Mouse (Mus musculus) neural tube, embryonic 14.5 days (tissue): ENCODE results near the gene Sc5d. TPM values are rescaled to one million over a fixed set of nuclear protein-coding genes. Genes with fewer than 3 reads are reported as not detected.

Source experiments
- ATAC-seq: fragments of 200-750 bp; cut with Nextera tagmentation; 2 replicates; pipeline ENCODE4 v1.8.0; 2017; ENCODE audit warnings: low read depth, mild to moderate bottlenecking, moderate TSS enrichment, moderate library complexity
- H3K27ac ChIP-seq: fragments of 300-500 bp; sonication (generic); 2 replicates; pipeline ENCODE4 v1.5.1; 2014; ENCODE audit warnings: low read depth, mild to moderate bottlenecking, control low read depth, low read length, moderate library complexity, mixed read lengths
- H3K27me3 ChIP-seq: fragments of 300-500 bp; sonication (generic); 2 replicates; pipeline ENCODE4 v1.6.1; 2014; ENCODE audit warnings: low read length; ENCODE audit not compliant: control insufficient read depth, insufficient read depth
- H3K36me3 ChIP-seq: fragments of 300-500 bp; sonication (generic); 2 replicates; pipeline ENCODE4 v1.6.1; 2014; ENCODE audit warnings: low read length, mixed read lengths; ENCODE audit not compliant: control insufficient read depth, insufficient read depth
- H3K4me1 ChIP-seq: fragments of 300-500 bp; sonication (generic); 2 replicates; pipeline ENCODE4 v1.6.1; 2014; ENCODE audit warnings: low read length; ENCODE audit not compliant: control insufficient read depth, insufficient read depth
- H3K4me2 ChIP-seq: fragments of 300-500 bp; sonication (generic); 2 replicates; pipeline ENCODE4 v1.6.1; 2014; ENCODE audit warnings: mild to moderate bottlenecking, low read depth, low read length, control low read depth
- H3K4me3 ChIP-seq: fragments of 300-500 bp; sonication (generic); 2 replicates; pipeline ENCODE4 v1.5.1; 2014; ENCODE audit warnings: low read depth, low read length, control low read depth, mixed read lengths
- H3K9ac ChIP-seq: fragments of 300-500 bp; sonication (generic); replicated peaks from 2 replicates; pipeline ENCODE4 v1.6.1; 2014; ENCODE audit warnings: low read depth, mild to moderate bottlenecking, control low read depth, low read length, mixed read lengths
- H3K9me3 ChIP-seq: fragments of 300-500 bp; sonication (generic); 2 replicates; pipeline ENCODE4 v1.6.1; 2016; ENCODE audit warnings: low read length; ENCODE audit not compliant: control insufficient read depth
- WGBS: fragments of 180-500 bp; shearing (Covaris S2); extraction: QIAGEN DNeasy Blood & Tissue Kit; methylation state at CpG from one replicate; pipeline ENCODE4 v1.1.7; 2014; 5-methylcytosine and 5-hydroxymethylcytosine counted together
- polyA plus RNA-seq: library from polyadenylated mRNA; unstranded; fragments of >200 nt; fragmentation: Nextera tagmentation; extraction: Ambion mirVana; gene quantifications from 2 replicates; pipeline ENCODE4 v1.2.1, GENCODE M21; 2014

Gene Sc5d
- polyA plus RNA-seq, 1 experiment from 2014 or later, result 88.1 TPM

DNA sequence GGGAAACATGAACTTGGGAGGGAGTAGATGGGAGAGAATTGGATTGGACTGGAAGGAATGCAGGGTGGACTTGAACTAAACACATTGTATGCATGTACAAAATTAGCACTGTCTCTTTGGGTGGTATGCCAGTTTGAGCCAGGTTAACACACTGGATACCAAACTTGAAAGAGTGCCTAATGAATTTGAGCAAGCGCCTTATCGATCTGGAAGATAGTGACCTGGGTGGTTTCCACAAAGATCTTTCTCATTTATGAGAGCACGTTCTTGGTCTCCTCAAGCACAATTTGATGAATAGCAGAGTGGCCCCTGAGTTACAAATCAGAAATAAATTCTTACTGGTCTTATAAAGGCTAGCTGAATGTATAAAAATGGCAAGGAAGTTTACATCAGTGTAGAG lies 6.6 kb upstream of the Sc5d start:
- no peak overlapping the region for H3K27ac ChIP-seq
- H3K9me3 ChIP-seq, result no peaks in the 10 kb centered on the region
- 95% methylated on average over 3 of the region's 3 CpGs for WGBS
- ATAC-seq, result no peak
- H3K4me2 ChIP-seq, result no peak overlapping the region
- no peaks in the 10 kb centered on the region for H3K27me3 ChIP-seq
- no peaks in the 10 kb centered on the region for H3K36me3 ChIP-seq
- no peak overlapping the region for H3K4me3 ChIP-seq
- no peaks in the 10 kb centered on the region for H3K4me1 ChIP-seq
- H3K9ac ChIP-seq, result no peak overlapping the region

DNA sequence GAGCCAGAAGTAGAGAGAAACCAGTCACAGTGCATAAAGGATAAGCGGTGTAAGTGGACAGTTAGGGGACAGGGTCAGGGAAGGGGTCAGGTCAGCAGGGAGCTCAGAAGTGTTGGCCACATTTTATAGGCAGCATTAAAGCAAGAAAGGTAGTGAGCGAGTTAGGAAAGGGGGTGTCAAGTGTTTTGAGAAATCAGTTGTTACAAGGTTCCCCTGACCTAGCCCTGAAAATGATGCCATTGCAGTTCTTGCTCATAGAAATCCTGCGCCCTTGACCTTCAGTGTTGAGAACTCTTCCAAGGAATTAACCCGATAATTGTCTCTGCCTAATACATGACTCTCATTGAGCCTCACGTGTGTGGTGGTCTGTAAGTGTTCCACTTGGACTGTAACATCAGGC lies 6.0 kb upstream of the Sc5d start:
- WGBS, result 91% methylated on average over 5 of the region's 5 CpGs
- Histone ChIP-seq H3K4me1 (peaks cover 2% of the 10 kb centered on the region; the same call in 1 of the 2 replicates), H3K9ac (no peak overlapping the region), H3K9me3 (no peaks in the 10 kb centered on the region), H3K4me2 (no peak overlapping the region), H3K4me3 (no peak overlapping the region), H3K36me3 (no peaks in the 10 kb centered on the region), H3K27ac (no peak overlapping the region), H3K27me3 (no peaks in the 10 kb centered on the region)
- no peak for ATAC-seq

- H3K27me3 ChIP-seq, result no peaks in the 10 kb centered on the region
- peaks cover 9% of the 10 kb centered on the region; the same call in 1 of the 2 replicates for H3K4me1 ChIP-seq
- WGBS, result 90% methylated on average over 5 of the region's 5 CpGs
- no peaks in the 10 kb centered on the region for H3K9me3 ChIP-seq
- ATAC-seq, result no peak
- H3K9ac ChIP-seq, result no peak overlapping the region
- H3K4me3 ChIP-seq, result no peak overlapping the region
- no peak overlapping the region for H3K27ac ChIP-seq
- no peaks in the 10 kb centered on the region for H3K36me3 ChIP-seq
- H3K4me2 ChIP-seq, result no peak overlapping the region
Measured at GRCm38 (mm10) chr9:42268371-42268770, 4.3 kb upstream of the Sc5d start.

GRCm38 (mm10) chr9:42265309-42265708 lies 1.3 kb upstream of the Sc5d start:
- 84% methylated on average over 4 of the region's 4 CpGs for WGBS

DNA sequence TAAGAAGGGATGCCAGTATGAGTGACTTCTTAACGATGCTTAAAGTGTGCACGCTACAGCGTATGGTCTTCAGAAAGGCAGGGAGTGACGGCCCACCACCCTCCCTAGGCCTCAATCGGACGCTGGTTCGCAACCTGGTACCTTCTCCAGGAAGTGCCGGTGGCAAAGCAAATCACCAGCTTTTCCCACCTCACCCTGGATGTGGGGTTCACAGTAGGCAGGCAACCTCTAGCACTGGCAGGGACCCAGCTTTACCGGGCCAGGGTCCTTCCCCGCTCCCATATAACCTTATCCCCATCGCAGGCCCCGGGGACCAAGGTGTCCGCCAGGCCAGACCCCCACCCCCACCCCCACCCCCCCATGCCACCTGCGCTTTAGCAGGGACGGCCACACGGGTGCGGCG lies 346 bp downstream of the Sc5d start:
- WGBS, result under 1% methylated on average over 18 of the region's 18 CpGs
- Histone ChIP-seq H3K27me3 (no peaks in the 10 kb centered on the region), H3K4me3 (peak overlapping the region; percentile 75), H3K9ac (peak overlapping the region; percentile 83), H3K4me1 (peaks cover 20% of the 10 kb centered on the region), H3K27ac (peak overlapping the region; percentile 86), H3K36me3 (peaks cover 9% of the 10 kb centered on the region; the same call in 1 of the 2 replicates), H3K9me3 (no peaks in the 10 kb centered on the region), H3K4me2 (peak overlapping the region; percentile 44)
- ATAC-seq, result peak; percentile 57

More at GRCm38 (mm10) chr9:42265309-42265708, 1.3 kb upstream of the Sc5d start:
- Histone ChIP-seq H3K9ac (no peak overlapping the region), H3K27ac (no peak overlapping the region), H3K36me3 (no peaks in the 10 kb centered on the region), H3K4me1 (peaks cover 20% of the 10 kb centered on the region), H3K4me3 (no peak overlapping the region), H3K4me2 (no peak overlapping the region; the same call in 1 of the 2 replicates), H3K27me3 (no peaks in the 10 kb centered on the region), H3K9me3 (no peaks in the 10 kb centered on the region)
- no peak for ATAC-seq

DNA sequence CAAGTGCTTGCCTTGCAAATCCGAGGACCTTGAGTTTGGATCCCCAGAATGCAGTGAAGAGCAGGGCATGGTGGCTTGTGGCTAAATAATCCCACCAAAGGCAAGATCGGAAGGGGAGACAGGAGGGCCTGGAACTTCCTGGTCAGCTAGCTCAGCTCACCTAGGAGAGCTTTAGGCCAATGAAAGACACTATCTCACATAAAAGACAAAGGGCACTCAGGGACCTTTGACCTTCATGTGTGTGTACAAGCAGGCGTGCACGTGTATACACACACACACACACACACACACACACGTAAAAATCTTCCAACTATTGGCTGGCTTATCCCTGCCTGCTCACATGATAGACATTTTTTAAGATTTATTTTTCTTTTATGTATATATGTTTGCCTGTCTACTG lies 3.6 kb downstream of the Sc5d start:
- Histone ChIP-seq H3K27me3 (no peaks in the 10 kb centered on the region), H3K36me3 (peaks cover 42% of the 10 kb centered on the region), H3K27ac (no peak overlapping the region), H3K9me3 (no peaks in the 10 kb centered on the region), H3K4me1 (peaks cover 20% of the 10 kb centered on the region), H3K4me2 (no peak overlapping the region), H3K9ac (no peak overlapping the region), H3K4me3 (no peak overlapping the region)
- WGBS, result 90% methylated on average over 5 of the region's 5 CpGs
- no peak for ATAC-seq

DNA sequence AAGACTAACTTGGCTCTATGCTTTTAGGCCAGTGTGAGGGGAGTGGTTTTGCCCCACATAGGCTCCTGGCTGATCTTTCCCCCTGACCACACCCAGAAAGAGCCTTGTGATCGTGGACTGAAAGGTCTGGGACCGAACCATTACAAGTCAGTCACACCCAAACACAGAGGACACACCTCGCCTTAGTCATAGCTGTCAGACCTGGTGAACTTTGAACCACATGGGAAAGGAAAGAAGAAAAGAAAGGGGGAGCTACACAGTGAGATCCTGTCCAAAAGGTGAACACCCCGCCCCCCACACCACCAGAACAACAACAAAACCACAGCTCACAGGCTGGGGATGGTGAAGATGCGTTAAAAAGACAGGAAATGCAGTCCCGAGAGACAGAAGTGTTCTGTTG lies 14.9 kb downstream of the Sc5d start:
- Histone ChIP-seq H3K4me3 (no peak overlapping the region), H3K4me1 (no peaks in the 10 kb centered on the region), H3K36me3 (peaks cover 5% of the 10 kb centered on the region; the same call in 1 of the 2 replicates), H3K27me3 (no peaks in the 10 kb centered on the region), H3K9me3 (no peaks in the 10 kb centered on the region), H3K27ac (no peak overlapping the region), H3K4me2 (no peak overlapping the region), H3K9ac (no peak overlapping the region)
- no peak for ATAC-seq
- WGBS, result 89% methylated on average over 6 of the region's 6 CpGs

GRCm38 (mm10) chr9:42246688-42247087 lies 17.4 kb downstream of the Sc5d start:
- no peak overlapping the region for H3K4me2 ChIP-seq
- H3K27me3 ChIP-seq, result no peaks in the 10 kb centered on the region
- no peak overlapping the region for H3K4me3 ChIP-seq
- no peaks in the 10 kb centered on the region for H3K36me3 ChIP-seq
- no peak for ATAC-seq
- no peaks in the 10 kb centered on the region for H3K9me3 ChIP-seq
- WGBS, result 92% methylated on average over 6 of the region's 6 CpGs
- H3K9ac ChIP-seq, result no peak overlapping the region
- H3K27ac ChIP-seq, result no peak overlapping the region
- no peaks in the 10 kb centered on the region for H3K4me1 ChIP-seq

DNA sequence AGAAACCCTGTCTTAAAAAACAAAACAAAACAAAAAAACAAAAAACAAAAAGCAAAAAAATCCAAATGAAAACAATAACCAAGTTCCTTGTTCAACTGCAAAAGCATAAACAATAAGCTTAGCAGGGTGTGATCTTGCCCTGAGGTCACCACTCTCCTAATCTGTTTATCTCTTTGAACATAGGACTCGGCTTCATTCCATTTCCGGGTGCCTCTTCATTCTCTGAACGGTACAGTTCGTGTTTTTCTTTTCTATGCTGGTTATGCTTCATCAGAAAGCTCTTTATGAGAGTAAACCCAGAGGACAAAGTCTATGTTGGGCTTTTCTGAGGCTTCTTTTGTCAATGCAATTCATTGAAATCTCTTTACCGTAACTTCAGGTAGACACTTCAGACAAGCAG lies 19.9 kb downstream of the Sc5d start:
- no peak overlapping the region for H3K9ac ChIP-seq
- no peak overlapping the region for H3K27ac ChIP-seq
- peaks cover 5% of the 10 kb centered on the region; the same call in 1 of the 2 replicates for H3K4me1 ChIP-seq
- H3K36me3 ChIP-seq, result no peaks in the 10 kb centered on the region
- WGBS, result 88% methylated on average over 5 of the region's 5 CpGs
- no peaks in the 10 kb centered on the region for H3K9me3 ChIP-seq
- no peaks in the 10 kb centered on the region for H3K27me3 ChIP-seq
- H3K4me3 ChIP-seq, result no peak overlapping the region
- H3K4me2 ChIP-seq, result no peak overlapping the region
- ATAC-seq, result no peak
